Mouse (Mus musculus) stomach, embryonic 15.5 days (tissue): Measurements from ENCODE around the gene Fmnl3. TPM values are rescaled to one million over a fixed set of nuclear protein-coding genes. Genes with fewer than 3 reads are reported as not detected.

Source experiments
- ATAC-seq: fragments of 200-750 bp; cut with Nextera tagmentation; 2 replicates; pipeline ENCODE4 v1.8.0; 2017; ENCODE audit warnings: low read depth, moderate number of reproducible peaks, moderate TSS enrichment; ENCODE audit not compliant: insufficient read depth, low FRiP score
- H3K27ac ChIP-seq: fragments of 300-500 bp; sonication (generic); 2 replicates; pipeline ENCODE4 v1.5.1; 2015; ENCODE audit warnings: mild to moderate bottlenecking, inconsistent platforms
- H3K27me3 ChIP-seq: fragments of 300-500 bp; sonication (generic); replicated peaks from 2 replicates; pipeline ENCODE4 v1.6.1; 2015; ENCODE audit warnings: inconsistent platforms
- H3K36me3 ChIP-seq: fragments of 300-500 bp; sonication (generic); 2 replicates; pipeline ENCODE4 v1.6.1; 2015; ENCODE audit warnings: inconsistent platforms
- H3K4me1 ChIP-seq: fragments of 300-500 bp; sonication (generic); 2 replicates; pipeline ENCODE4 v1.6.1; 2015; ENCODE audit warnings: inconsistent platforms
- H3K4me2 ChIP-seq: fragments of 300-500 bp; sonication (generic); 2 replicates; pipeline ENCODE4 v1.6.1; 2015; ENCODE audit warnings: mild to moderate bottlenecking, inconsistent platforms
- H3K4me3 ChIP-seq: fragments of 300-500 bp; sonication (generic); replicated peaks from 2 replicates; pipeline ENCODE4 v1.5.1; 2015; ENCODE audit warnings: inconsistent platforms
- H3K9ac ChIP-seq: fragments of 300-500 bp; sonication (generic); 2 replicates; pipeline ENCODE4 v1.6.1; 2015; ENCODE audit warnings: inconsistent platforms
- H3K9me3 ChIP-seq: fragments of 300-500 bp; sonication (generic); 2 replicates; pipeline ENCODE4 v1.6.1; 2016; ENCODE audit warnings: inconsistent platforms
- WGBS: fragments of 180-500 bp; shearing (Covaris S2); methylation state at CpG from one replicate; pipeline ENCODE4 v1.1.7; 2015; 5-methylcytosine and 5-hydroxymethylcytosine counted together
- polyA plus RNA-seq: library from polyadenylated mRNA; unstranded; fragments of >200 nt; fragmentation: Nextera tagmentation; extraction: Ambion mirVana; gene quantifications from 2 replicates; pipeline ENCODE4 v1.2.1, GENCODE M21; 2015

Gene Fmnl3
- polyA plus RNA-seq, 1 experiment from 2014 or later = 18.2 TPM

GRCm38 (mm10) chr15:99338916-99339315 is 31.4 kb downstream of the Fmnl3 start:
- no peak for ATAC-seq
- 62% methylated on average over 2 of the region's 2 CpGs for WGBS

DNA sequence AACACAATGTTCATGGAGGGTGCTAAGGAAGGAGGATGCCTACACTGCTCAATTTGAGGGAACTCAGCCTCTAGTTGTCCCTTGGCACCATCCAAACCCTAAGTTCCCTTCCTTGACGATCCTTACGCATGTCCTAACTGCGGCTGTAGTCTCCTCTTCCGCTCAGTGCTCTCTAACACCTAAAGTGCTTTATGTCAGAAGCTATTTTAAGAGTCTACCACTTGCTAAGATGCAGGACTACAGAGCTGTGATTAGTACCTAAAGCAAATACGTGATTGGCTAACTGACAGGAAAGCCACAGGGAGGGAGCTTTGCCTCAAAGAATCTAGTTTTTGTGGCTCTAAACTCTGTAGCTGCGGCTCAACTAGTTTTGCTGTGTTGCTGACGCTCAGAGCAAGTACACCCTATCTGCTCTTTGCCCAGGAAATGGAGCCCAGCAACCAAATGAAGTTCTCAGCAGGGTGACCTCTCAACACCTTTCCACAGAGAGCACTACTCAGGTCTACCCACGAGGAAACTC is 34.4 kb downstream of the Fmnl3 start:
- 68% methylated on average over 8 of the region's 8 CpGs for WGBS
- no peak for ATAC-seq
- Histone ChIP-seq H3K9ac (no peak overlapping the region), H3K27ac (0 out of 2 replicates have a peak overlapping the region, but pooled peaks have one; percentile 11), H3K36me3 (no peaks in the 10 kb centered on the region), H3K9me3 (no peaks in the 10 kb centered on the region), H3K27me3 (no peaks in the 10 kb centered on the region), H3K4me3 (no peak overlapping the region), H3K4me2 (no peak overlapping the region), H3K4me1 (peaks cover 49% of the 10 kb centered on the region)

More at GRCm38 (mm10) chr15:99338916-99339315, 31.4 kb downstream of the Fmnl3 start:
- Histone ChIP-seq H3K4me2 (no peak overlapping the region), H3K4me3 (no peak overlapping the region), H3K9me3 (no peaks in the 10 kb centered on the region), H3K27ac (no peak overlapping the region), H3K9ac (no peak overlapping the region), H3K27me3 (no peaks in the 10 kb centered on the region), H3K4me1 (peaks cover 55% of the 10 kb centered on the region), H3K36me3 (no peaks in the 10 kb centered on the region)

GRCm38 (mm10) chr15:99334500-99334899 is 35.8 kb downstream of the Fmnl3 start:
- ATAC-seq = no peak
- H3K36me3 ChIP-seq = no peaks in the 10 kb centered on the region
- no peak overlapping the region for H3K4me2 ChIP-seq
- no peak overlapping the region for H3K4me3 ChIP-seq
- no peaks in the 10 kb centered on the region for H3K9me3 ChIP-seq
- WGBS = 45% methylated on average over 6 of the region's 6 CpGs
- no peaks in the 10 kb centered on the region for H3K27me3 ChIP-seq
- H3K4me1 ChIP-seq = peaks cover 41% of the 10 kb centered on the region
- H3K27ac ChIP-seq = peak overlapping the region; percentile 93
- no peak overlapping the region for H3K9ac ChIP-seq

GRCm38 (mm10) chr15:99333676-99334065 is 36.6 kb downstream of the Fmnl3 start:
- H3K27ac ChIP-seq = peak overlapping the region; percentile 93
- no peak overlapping the region for H3K9ac ChIP-seq
- H3K4me1 ChIP-seq = peaks cover 34% of the 10 kb centered on the region
- no peak overlapping the region for H3K4me3 ChIP-seq
- no peaks in the 10 kb centered on the region for H3K36me3 ChIP-seq
- no peaks in the 10 kb centered on the region for H3K9me3 ChIP-seq
- whole genome bisulfite sequencing = 63% methylated on average over 3 of the region's 3 CpGs
- no peaks in the 10 kb centered on the region for H3K27me3 ChIP-seq
- 0 out of 2 replicates have a peak, but pooled peaks have one; percentile 20 for ATAC-seq
- H3K4me2 ChIP-seq = no peak overlapping the region

DNA sequence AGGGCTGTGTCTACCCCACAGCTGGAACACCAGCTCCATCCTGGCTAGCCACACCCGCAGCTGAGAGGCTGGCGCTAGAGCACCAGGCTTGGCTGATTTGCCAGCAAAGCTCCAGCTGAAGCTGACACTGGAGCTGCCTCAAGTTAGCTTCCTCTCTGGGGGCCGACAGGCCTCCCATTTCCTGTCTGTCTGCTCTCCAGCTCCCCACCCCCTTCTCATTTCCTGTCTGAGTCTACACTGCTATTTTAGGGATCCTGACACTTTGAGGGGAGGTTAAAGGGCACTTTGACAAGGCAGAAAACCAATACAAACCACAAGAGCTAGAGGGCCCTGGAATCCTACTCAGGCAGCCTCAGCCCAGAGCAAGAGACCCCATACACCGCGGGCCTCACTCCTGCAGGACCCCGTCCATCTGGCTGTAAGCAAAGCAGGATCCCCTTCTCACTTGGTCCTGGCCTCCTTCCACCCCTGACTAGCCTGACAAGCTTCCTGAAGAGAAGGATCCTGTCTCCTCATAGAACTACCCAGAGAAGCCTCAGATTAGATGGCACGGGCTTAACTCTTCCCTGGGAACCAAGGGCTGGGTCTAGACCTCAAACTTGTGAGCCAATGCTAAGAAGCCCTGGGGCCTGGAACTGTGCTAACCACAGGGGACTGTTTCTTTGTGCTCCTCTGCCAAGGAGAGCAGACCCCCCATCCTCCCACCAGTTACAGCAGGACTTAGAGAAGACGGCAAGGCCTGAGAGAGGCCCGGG is 37.2 kb downstream of the Fmnl3 start:
- H3K27ac ChIP-seq = peak overlapping the region; percentile 93
- no peaks in the 10 kb centered on the region for H3K9me3 ChIP-seq
- 28% methylated on average over 9 of the region's 9 CpGs for WGBS
- H3K27me3 ChIP-seq = no peaks in the 10 kb centered on the region
- ATAC-seq = peak; percentile 75
- peaks cover 34% of the 10 kb centered on the region for H3K4me1 ChIP-seq
- no peak overlapping the region for H3K4me3 ChIP-seq
- no peaks in the 10 kb centered on the region for H3K36me3 ChIP-seq
- no peak overlapping the region for H3K9ac ChIP-seq
- H3K4me2 ChIP-seq = peak overlapping the region; percentile 21; the same call in 1 of the 2 replicates

DNA sequence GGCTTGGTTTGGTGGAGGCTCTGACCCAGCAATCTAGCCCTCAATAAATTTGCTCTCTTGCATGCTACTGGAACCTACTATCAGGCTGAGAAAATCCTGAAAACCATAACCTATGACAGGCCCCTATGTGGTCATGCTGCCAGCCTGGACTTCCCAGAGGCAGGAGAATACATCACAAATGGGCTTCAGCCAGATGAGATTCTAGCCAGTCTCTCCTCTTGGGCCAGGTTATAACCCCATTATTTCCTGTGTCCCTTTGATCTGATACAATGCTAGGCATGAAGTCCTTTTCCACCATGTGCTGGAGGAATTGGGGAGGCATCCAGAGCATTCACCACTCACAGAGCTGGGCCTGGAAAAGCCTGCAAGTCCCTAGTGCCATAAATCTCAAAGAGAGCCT is 38.2 kb downstream of the Fmnl3 start:
- Histone ChIP-seq H3K27ac (peak overlapping the region; percentile 93), H3K4me1 (peaks cover 34% of the 10 kb centered on the region), H3K4me2 (no peak overlapping the region; the same call in 1 of the 2 replicates), H3K9me3 (no peaks in the 10 kb centered on the region), H3K9ac (no peak overlapping the region), H3K36me3 (0 out of 2 replicates have a peak, but pooled peaks cover 4% of the 10 kb centered on the region), H3K4me3 (no peak overlapping the region), H3K27me3 (no peaks in the 10 kb centered on the region)
- ATAC-seq = no peak

GRCm38 (mm10) chr15:99331341-99331740 is 38.9 kb downstream of the Fmnl3 start:
- Histone ChIP-seq H3K36me3 (0 out of 2 replicates have a peak, but pooled peaks cover 5% of the 10 kb centered on the region), H3K9me3 (no peaks in the 10 kb centered on the region), H3K4me3 (no peak overlapping the region), H3K27me3 (no peaks in the 10 kb centered on the region), H3K9ac (no peak overlapping the region), H3K4me2 (no peak overlapping the region), H3K4me1 (peaks cover 34% of the 10 kb centered on the region), H3K27ac (0 out of 2 replicates have a peak overlapping the region, but pooled peaks have one; percentile 93)
- no peak for ATAC-seq
- WGBS = 92% methylated on average over 5 of the region's 5 CpGs

DNA sequence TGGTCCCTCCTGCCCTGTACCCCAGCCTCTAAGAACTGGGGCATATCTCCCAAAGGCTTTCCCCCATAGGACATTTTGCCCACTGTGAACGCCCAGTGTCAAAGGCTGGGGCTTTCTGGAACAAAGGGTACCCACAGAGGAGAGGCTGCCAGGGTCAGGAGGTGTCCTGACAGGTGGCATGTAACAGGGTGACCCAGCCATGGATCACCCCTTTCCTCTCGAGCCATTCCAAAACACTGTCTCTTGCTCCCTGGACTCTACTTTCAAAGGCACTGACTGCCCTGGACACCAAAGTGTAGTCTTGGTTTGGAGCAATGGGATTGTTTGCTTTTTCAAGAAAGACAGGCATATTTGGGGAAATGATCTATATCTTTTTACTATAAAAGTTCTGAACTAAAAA is 40.0 kb downstream of the Fmnl3 start:
- WGBS = 59% methylated on average over 2 of the region's 2 CpGs
- Histone ChIP-seq H3K9me3 (no peaks in the 10 kb centered on the region), H3K36me3 (peaks cover 9% of the 10 kb centered on the region; the same call in 1 of the 2 replicates), H3K27me3 (no peaks in the 10 kb centered on the region), H3K9ac (no peak overlapping the region), H3K4me1 (peaks cover 34% of the 10 kb centered on the region), H3K27ac (no peak overlapping the region), H3K4me3 (no peak overlapping the region), H3K4me2 (no peak overlapping the region)
- ATAC-seq = no peak

GRCm38 (mm10) chr15:99328011-99328410 is 42.3 kb downstream of the Fmnl3 start:
- Histone ChIP-seq H3K27ac (no peak overlapping the region), H3K4me3 (no peak overlapping the region), H3K36me3 (peaks cover 23% of the 10 kb centered on the region; the same call in 1 of the 2 replicates), H3K27me3 (no peaks in the 10 kb centered on the region), H3K9ac (no peak overlapping the region), H3K4me2 (no peak overlapping the region), H3K4me1 (peaks cover 14% of the 10 kb centered on the region), H3K9me3 (no peaks in the 10 kb centered on the region)
- ATAC-seq = no peak
- 92% methylated on average over 5 of the region's 5 CpGs for WGBS

DNA sequence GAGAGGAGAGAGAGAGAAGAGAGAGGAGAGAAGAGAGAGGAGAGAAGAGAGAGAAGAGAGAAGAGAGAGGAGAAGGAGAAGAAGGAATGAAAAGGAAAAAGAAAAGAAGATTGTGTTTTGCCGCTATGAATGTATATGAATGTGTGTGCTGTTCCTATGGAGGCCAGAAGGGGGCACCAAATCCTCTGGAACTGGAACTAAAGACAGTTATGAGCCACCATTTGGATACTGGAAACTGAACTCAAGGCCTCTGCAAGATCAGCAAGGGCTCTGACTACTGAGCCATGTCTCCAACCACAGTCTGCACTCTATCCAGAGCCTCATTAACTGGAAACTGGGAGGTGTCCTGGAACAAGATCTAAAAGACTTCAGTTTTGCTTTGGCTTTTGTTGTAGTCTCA is 43.3 kb downstream of the Fmnl3 start:
- Histone ChIP-seq H3K4me1 (peaks cover 4% of the 10 kb centered on the region; the same call in 1 of the 2 replicates), H3K4me2 (no peak overlapping the region), H3K27ac (no peak overlapping the region), H3K9me3 (no peaks in the 10 kb centered on the region), H3K4me3 (no peak overlapping the region), H3K9ac (no peak overlapping the region), H3K36me3 (peaks cover 24% of the 10 kb centered on the region), H3K27me3 (no peaks in the 10 kb centered on the region)
- 78% methylated on average over 1 of the region's 1 CpGs for WGBS
- ATAC-seq = no peak

DNA sequence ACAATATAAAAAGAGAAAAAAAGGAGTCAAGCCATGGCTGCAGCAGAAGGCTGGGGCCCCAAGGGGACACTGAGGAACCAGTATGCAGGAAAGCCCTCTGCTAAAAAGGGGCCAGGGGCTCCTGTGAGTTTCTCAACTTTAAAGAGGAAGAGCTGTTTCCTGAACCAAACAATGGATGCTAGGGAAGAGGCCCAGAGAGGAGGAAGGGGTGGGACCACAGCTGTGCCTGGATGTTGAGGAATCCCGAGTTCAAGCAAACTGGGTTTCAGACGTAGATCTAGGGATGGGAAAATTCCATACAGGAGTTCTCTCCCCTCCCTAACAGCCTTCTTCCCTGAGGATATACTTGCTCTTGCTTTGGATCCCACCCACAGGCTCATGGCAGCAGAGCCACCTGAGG is 43.9 kb downstream of the Fmnl3 start:
- Histone ChIP-seq H3K27ac (no peak overlapping the region), H3K4me2 (no peak overlapping the region), H3K27me3 (no peaks in the 10 kb centered on the region), H3K36me3 (peaks cover 29% of the 10 kb centered on the region), H3K9me3 (no peaks in the 10 kb centered on the region), H3K9ac (no peak overlapping the region), H3K4me1 (no peaks in the 10 kb centered on the region), H3K4me3 (no peak overlapping the region)
- ATAC-seq = no peak
- WGBS = 29% methylated on average over 2 of the region's 2 CpGs

- Histone ChIP-seq H3K27ac (no peak overlapping the region; the same call in 1 of the 2 replicates), H3K4me2 (no peak overlapping the region), H3K4me3 (no peak overlapping the region), H3K4me1 (no peaks in the 10 kb centered on the region), H3K9ac (no peak overlapping the region), H3K27me3 (no peaks in the 10 kb centered on the region), H3K9me3 (no peaks in the 10 kb centered on the region), H3K36me3 (peaks cover 34% of the 10 kb centered on the region)
- ATAC-seq = no peak
- WGBS = 86% methylated on average over 6 of the region's 6 CpGs
Measured at GRCm38 (mm10) chr15:99325598-99325997, 44.7 kb downstream of the Fmnl3 start.
